Mouse (Mus musculus): ENCODE measurements around the gene Ppp4r1.

DNA sequence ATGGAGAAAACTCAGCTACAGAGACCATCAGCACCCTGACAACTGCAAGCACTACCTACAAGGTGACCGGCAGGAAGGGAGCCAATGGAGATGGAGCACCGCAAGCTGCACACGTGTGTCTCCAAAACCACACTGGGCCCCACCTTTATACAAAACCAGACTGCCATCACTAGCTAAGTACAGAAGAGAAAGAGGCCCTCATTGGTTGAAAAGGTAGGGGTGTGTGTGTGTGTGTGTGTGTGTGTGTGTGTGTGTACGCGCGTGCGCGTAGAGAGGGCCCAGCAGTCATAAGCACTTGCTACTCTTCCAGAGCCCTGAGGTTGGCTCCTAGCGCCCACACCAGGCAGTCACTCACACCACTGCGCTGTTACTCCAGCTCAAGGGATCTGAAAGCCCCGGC, 91.5 kb downstream of the Ppp4r1 start:
- TF ChIP-seq CTCF (IDR thresholded peaks at IDR 0.05; ENCODE audit: control insufficient read depth, insufficient read depth, low read length) (no peak), POLR2A (IDR thresholded peaks at IDR 0.05; ENCODE audit: borderline replicate concordance, control insufficient read depth, low read depth, low read length) (no peak)

All from bone marrow, adult 2 months (tissue).